Mouse (Mus musculus): Measurements from ENCODE around the gene Ppp1r3a. TPM values are rescaled to one million over a fixed set of nuclear protein-coding genes. Genes with fewer than 3 reads are reported as not detected.

Gene Ppp1r3a
- polyA plus RNA-seq (2012; ENCODE audit: insufficient read depth, insufficient read length, missing spikeins) = not detected in 2 replicates

DNA sequence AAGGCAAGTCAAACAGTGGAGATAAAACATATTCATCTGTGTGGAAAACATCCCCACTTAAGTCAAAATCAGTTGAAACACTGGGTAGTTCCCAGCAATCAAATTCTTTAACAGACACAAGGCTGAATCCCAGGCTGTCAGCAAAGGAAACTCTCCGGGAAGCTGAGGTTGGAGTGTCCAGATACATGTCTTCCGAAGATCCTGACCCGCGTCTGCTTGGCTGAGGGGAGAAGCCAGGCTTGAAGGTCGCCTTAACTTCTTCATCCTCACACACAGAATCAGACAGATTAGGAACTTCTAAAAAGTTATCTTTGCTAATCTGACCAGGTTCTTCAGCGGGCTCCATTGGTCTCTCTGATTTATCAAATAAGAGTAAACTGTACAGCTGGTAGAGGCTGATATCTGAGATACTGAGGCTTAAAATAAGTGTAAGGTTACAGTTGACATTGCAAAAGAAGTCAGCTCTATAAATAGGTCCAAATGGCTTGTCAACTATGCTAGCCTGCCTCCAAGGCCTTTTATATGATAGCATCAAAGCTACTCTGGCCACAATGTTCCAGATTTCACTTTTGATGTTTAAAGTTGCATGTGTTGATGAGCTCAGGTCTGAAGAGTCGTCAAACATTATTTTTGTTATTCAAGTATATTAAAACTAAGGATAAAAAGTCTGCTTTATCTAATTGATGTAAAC lies at the start of gene Ppp1r3a:
TSS of gene Ppp1r3a (minus strand) at position 374 of the 691 bp plus-strand sequence.
- TF ChIP-seq CTCF (IDR thresholded peaks at IDR 0.05; ENCODE audit: low read depth, low read length) = no peak
- no peak for TF ChIP-seq POLR2A (IDR thresholded peaks at IDR 0.05; ENCODE audit: borderline replicate concordance, low read depth, low read length)
- no peaks in the 10 kb centered on the region for H3K4me1 ChIP-seq (ENCODE audit: control insufficient read depth, insufficient read depth, low read length)
- no peak within 1 kb of the TSS for H3K27ac ChIP-seq (ENCODE audit: insufficient read depth, low read depth, low read length)
- no peak within 1 kb of the TSS for H3K4me3 ChIP-seq (ENCODE audit: insufficient read depth, low read length)

DNA sequence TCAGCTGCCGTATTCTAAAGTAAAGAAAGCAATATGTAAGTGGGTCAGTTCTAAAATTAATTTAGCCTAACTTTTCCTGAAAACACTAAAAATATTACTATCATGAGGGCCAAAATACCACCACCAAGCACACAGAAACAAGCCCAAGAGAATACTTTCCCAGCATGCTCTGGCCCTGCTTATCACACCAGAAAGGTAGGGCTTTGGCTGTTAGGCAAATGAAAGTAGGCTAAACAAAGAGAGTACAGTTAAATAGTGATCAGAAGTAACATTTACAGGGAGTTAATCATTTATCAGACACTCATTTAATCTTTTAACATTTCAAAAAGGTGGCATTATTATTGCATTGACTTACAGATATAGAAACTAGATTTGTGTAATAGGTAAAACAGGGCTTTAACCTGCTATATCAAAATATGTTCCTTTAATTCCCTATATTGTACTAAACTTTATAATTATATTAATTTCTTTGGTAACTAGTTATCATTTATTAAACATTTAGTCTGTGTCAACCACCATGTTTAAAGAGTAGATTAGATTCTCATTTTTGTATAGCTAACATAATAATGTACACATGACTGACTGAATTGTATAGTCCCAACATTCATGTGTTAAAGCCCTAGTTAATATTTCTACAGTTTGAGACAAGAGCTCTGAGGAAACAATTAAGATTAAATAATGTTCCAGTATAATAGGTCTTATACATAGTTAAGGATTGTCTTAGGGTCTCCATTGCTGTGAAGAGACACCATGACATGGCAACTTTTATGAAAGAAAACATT lies 32.3 kb upstream of the Ppp1r3a start:
- Histone ChIP-seq H3K27ac (ENCODE audit: insufficient read depth, low read depth, low read length) (no peak overlapping the region), H3K4me3 (ENCODE audit: insufficient read depth, low read length) (no peak overlapping the region), H3K4me1 (ENCODE audit: control insufficient read depth, insufficient read depth, low read length) (no peaks in the 10 kb centered on the region)
- TF ChIP-seq CTCF (IDR thresholded peaks at IDR 0.05; ENCODE audit: low read depth, low read length) (no peak), POLR2A (IDR thresholded peaks at IDR 0.05; ENCODE audit: borderline replicate concordance, low read depth, low read length) (no peak)

DNA sequence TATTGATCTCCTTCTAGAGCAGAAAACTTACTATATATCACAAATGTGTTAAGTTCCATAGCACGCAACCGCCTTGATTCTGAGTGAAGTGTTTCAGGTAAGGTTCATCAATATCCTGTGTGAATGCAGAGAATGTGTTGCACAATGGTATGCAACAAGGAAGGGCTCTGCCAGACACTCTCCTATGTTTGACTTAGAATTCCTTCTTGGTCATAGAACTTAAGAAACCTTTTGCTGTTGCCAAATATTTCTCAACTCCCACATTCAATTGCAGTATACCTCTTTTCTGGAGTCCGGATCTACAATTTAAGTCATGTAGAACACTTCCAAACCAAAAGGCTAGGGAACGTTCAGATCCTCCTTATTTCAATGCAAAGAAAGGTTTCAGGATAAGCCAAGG lies 22.8 kb upstream of the Ppp1r3a start:
- no peaks in the 10 kb centered on the region for H3K4me1 ChIP-seq (ENCODE audit: control insufficient read depth, insufficient read depth, low read length)
- TF ChIP-seq POLR2A (IDR thresholded peaks at IDR 0.05; ENCODE audit: borderline replicate concordance, low read depth, low read length) = no peak
- no peak for TF ChIP-seq CTCF (IDR thresholded peaks at IDR 0.05; ENCODE audit: low read depth, low read length)
- no peak overlapping the region for H3K27ac ChIP-seq (ENCODE audit: insufficient read depth, low read depth, low read length)
- H3K4me3 ChIP-seq (ENCODE audit: insufficient read depth, low read length) = no peak overlapping the region

DNA sequence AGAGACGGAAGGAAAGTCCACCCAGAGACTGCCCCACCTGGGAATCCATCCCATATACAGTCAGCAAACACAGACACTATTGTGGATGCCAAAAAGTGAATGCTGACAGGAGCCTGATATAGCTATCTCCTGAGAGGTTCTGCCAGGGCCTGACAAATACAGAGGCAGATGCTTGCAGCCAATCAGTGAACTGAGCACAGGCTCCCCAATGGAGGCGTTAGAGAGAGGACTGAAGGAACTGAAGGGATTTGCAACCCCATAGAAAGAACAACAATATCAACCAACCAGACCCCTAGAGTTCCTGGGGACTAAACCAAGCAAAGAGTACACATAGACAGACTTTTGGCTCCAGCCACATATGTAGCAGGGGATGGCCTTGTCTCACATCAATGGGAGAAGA lies 16.6 kb upstream of the Ppp1r3a start:
- Histone ChIP-seq H3K27ac (ENCODE audit: insufficient read depth, low read depth, low read length) (no peak overlapping the region), H3K4me3 (ENCODE audit: insufficient read depth, low read length) (no peak overlapping the region), H3K4me1 (ENCODE audit: control insufficient read depth, insufficient read depth, low read length) (no peaks in the 10 kb centered on the region)
- no peak for TF ChIP-seq CTCF (IDR thresholded peaks at IDR 0.05; ENCODE audit: low read depth, low read length)
- TF ChIP-seq POLR2A (IDR thresholded peaks at IDR 0.05; ENCODE audit: borderline replicate concordance, low read depth, low read length) = no peak

DNA sequence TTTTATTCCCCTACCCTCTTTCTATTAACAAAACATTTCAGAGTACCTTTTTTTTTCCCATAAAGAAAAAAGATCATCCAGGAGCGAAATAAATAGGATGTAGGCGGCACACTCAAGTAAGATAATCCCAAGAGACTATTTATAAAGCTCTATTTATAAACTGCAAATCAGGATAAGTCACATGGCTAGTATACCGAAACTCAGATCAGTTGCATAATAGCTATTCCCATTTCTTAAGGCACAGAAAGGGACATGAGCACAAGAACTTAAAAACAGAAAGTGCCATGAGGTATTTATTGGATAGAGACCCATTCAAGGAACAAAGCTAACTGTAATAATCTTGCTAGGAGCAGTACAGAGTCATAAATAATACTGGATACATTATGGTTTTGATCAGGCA lies 2.4 kb upstream of the Ppp1r3a start:
- Histone ChIP-seq H3K27ac (ENCODE audit: insufficient read depth, low read depth, low read length) (no peak overlapping the region), H3K4me1 (ENCODE audit: control insufficient read depth, insufficient read depth, low read length) (no peaks in the 10 kb centered on the region), H3K4me3 (ENCODE audit: insufficient read depth, low read length) (no peak overlapping the region)
- no peak for TF ChIP-seq POLR2A (IDR thresholded peaks at IDR 0.05; ENCODE audit: borderline replicate concordance, low read depth, low read length)

DNA sequence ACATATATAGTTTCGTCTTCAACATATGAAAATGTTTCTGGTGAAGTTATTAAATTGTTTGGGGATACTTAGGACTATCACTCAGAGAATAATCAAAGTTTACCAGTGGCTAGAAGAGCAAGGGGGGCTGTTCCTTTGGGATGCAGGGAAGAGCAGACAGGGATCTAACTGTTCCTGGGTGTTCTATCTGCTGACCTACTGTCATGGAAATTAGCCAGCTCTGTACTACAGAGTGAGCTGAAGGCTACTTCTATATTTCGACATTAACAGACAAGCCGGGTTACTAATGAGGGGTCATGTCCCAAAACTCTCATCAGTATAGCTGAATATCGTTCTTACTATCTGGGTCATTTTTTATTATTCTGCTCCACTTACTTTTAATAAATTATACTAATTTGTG lies 1.6 kb downstream of the Ppp1r3a start:
- no peak for TF ChIP-seq POLR2A (IDR thresholded peaks at IDR 0.05; ENCODE audit: borderline replicate concordance, low read depth, low read length)
- no peak for TF ChIP-seq CTCF (IDR thresholded peaks at IDR 0.05; ENCODE audit: low read depth, low read length)
- Histone ChIP-seq H3K4me3 (ENCODE audit: insufficient read depth, low read length) (no peak overlapping the region), H3K27ac (ENCODE audit: insufficient read depth, low read depth, low read length) (no peak overlapping the region), H3K4me1 (ENCODE audit: control insufficient read depth, insufficient read depth, low read length) (no peaks in the 10 kb centered on the region)

DNA sequence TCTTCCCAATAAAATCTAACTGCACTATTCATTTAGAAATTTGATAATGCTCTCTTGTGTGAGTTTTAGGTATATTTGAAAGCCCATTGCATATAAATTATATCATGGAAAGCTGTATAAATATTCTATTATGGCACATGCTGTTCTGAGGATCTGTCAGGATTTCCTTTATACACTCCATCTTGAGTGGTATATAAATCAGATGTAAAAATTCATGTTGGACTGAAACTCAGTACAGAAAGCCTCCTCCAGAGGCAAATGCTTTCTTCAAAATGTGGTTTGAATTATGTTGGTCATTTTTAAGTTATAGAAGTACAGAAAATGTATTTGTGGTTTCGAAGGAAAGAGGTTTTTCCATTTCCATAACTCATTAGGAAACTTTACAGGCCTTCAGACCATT lies 2.9 kb downstream of the Ppp1r3a start:
- no peak for TF ChIP-seq CTCF (IDR thresholded peaks at IDR 0.05; ENCODE audit: low read depth, low read length)
- TF ChIP-seq POLR2A (IDR thresholded peaks at IDR 0.05; ENCODE audit: borderline replicate concordance, low read depth, low read length) = no peak
- no peaks in the 10 kb centered on the region for H3K4me1 ChIP-seq (ENCODE audit: control insufficient read depth, insufficient read depth, low read length)
- no peak overlapping the region for H3K4me3 ChIP-seq (ENCODE audit: insufficient read depth, low read length)
- H3K27ac ChIP-seq (ENCODE audit: insufficient read depth, low read depth, low read length) = no peak overlapping the region

DNA sequence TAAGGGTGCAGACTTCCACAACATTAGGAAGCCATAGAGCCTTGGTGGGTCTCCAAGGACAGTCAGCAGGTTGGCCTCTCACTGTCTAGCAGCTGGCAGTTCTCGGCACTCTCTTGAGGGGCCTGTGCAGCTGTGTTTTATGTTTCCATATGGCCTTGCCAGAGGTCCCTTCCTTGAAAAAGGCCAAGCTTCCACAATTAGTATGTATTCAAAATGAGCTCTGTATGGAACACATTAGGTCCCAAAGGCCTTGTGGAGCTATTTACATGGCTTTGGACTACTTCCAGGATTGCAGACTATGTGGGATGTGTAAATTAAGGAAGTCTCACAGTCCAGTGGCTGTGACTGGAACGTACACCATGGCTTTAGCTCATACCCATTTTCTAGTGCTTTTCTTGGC lies 8.1 kb downstream of the Ppp1r3a start:
- Histone ChIP-seq H3K4me3 (ENCODE audit: insufficient read depth, low read length) (no peak overlapping the region), H3K27ac (ENCODE audit: insufficient read depth, low read depth, low read length) (no peak overlapping the region)
- TF ChIP-seq POLR2A (IDR thresholded peaks at IDR 0.05; ENCODE audit: borderline replicate concordance, low read depth, low read length) = no peak
- TF ChIP-seq CTCF (IDR thresholded peaks at IDR 0.05; ENCODE audit: low read depth, low read length) = no peak

DNA sequence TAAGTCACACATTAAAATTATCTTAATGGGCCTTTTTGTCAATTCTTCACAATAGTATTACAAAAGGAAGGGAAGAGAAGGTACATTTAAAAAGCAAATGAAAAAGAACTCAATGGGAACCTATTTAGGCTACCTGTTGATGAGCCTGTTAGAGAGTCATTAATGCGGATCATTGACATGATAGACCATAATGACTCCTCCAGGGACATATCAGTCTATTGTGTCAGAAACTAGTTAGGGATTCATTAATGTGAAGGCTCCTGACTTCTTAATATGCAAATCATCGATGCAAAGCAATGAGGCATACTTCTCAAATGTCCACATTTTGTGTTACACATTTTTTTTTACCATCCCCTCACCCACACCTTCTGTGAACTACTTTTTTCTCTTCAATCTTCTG lies 19.1 kb downstream of the Ppp1r3a start:
- no peaks in the 10 kb centered on the region for H3K4me1 ChIP-seq (ENCODE audit: control insufficient read depth, insufficient read depth, low read length)
- H3K27ac ChIP-seq (ENCODE audit: insufficient read depth, low read depth, low read length) = no peak overlapping the region
- no peak overlapping the region for H3K4me3 ChIP-seq (ENCODE audit: insufficient read depth, low read length)
- TF ChIP-seq POLR2A (IDR thresholded peaks at IDR 0.05; ENCODE audit: borderline replicate concordance, low read depth, low read length) (no peak), CTCF (IDR thresholded peaks at IDR 0.05; ENCODE audit: low read depth, low read length) (no peak)

More for the DNA sequence above, 8.1 kb downstream of the Ppp1r3a start:
- H3K4me1 ChIP-seq (ENCODE audit: control insufficient read depth, insufficient read depth, low read length) = no peaks in the 10 kb centered on the region

DNA sequence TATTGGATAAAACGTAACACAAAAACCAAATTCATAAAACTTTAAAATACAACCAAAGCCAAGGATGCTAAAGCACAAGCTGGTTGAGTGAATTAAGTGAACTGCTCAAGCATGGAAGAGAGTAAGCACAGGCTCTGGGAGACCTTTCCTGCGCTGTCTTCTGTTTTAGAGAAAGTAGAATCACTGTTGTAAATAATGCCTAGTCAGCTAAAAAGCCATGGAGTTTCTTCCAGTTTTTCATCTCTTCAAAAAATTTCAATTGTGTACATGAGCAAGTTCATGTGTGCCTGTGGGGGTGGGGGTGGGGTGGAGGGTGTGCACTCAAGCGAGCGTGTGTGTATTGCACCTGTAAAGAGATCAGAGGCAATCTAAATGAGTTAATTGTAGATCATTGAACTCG lies 24.1 kb downstream of the Ppp1r3a start:
- no peak overlapping the region for H3K27ac ChIP-seq (ENCODE audit: insufficient read depth, low read depth, low read length)
- H3K4me3 ChIP-seq (ENCODE audit: insufficient read depth, low read length) = no peak overlapping the region
- TF ChIP-seq POLR2A (IDR thresholded peaks at IDR 0.05; ENCODE audit: borderline replicate concordance, low read depth, low read length) (no peak), CTCF (IDR thresholded peaks at IDR 0.05; ENCODE audit: low read depth, low read length) (no peak)
- H3K4me1 ChIP-seq (ENCODE audit: control insufficient read depth, insufficient read depth, low read length) = no peaks in the 10 kb centered on the region
